Mouse (Mus musculus) ES-E14 (cell line): ENCODE measurements around the gene Olfr1357.

Experiments used
- CHD2 ChIP-seq: IDR thresholded peaks from 2 replicates; pipeline ENCODE4 v1.6.1; 2014; ENCODE audit warnings: mild to moderate bottlenecking, low read depth, low read length, inconsistent platforms
- ZC3H11A ChIP-seq: IDR thresholded peaks from 2 replicates; pipeline ENCODE4 v1.6.1; 2012; ENCODE audit warnings: low read depth, mild to moderate bottlenecking, inconsistent platforms, low read length, borderline replicate concordance

GRCm38 (mm10) chr10:78576435-78577184, 41.3 kb downstream of the Olfr1357 start:
- TF ChIP-seq ZC3H11A = no peak
- TF ChIP-seq CHD2 = no peak
